Mouse (Mus musculus) testis, adult 2 months (tissue): Measurements from ENCODE around the gene Shisa8. TPM values are rescaled to one million over a fixed set of nuclear protein-coding genes. Genes with fewer than 3 reads are reported as not detected.

ENCODE experiments used
- H3K27ac ChIP-seq: fragments of 200-500 bp; 2 replicates; pipeline ENCODE4 v1.5.1; 2012; ENCODE audit warnings: low read depth, low read length; ENCODE audit not compliant: control insufficient read depth, insufficient read depth
- H3K27me3 ChIP-seq: fragments of 200-500 bp; 2 replicates; pipeline ENCODE4 v1.6.1; 2012; ENCODE audit warnings: mild to moderate bottlenecking, low read length, moderate library complexity; ENCODE audit not compliant: control insufficient read depth, insufficient read depth
- H3K36me3 ChIP-seq: fragments of 200-500 bp; 2 replicates; pipeline ENCODE4 v1.6.1; 2012; ENCODE audit warnings: mild to moderate bottlenecking, low read length; ENCODE audit not compliant: control insufficient read depth, insufficient read depth
- H3K4me1 ChIP-seq: fragments of 200-500 bp; 2 replicates; pipeline ENCODE4 v1.6.1; 2012; ENCODE audit warnings: low read length; ENCODE audit not compliant: control insufficient read depth, insufficient read depth
- H3K4me3 ChIP-seq: fragments of 200-500 bp; 2 replicates; pipeline ENCODE4 v1.5.1; 2012; ENCODE audit warnings: low read depth, mild to moderate bottlenecking, low read length, moderate library complexity, mixed read lengths; ENCODE audit not compliant: control insufficient read depth
- CTCF ChIP-seq: fragments of 200-500 bp; IDR thresholded peaks from 2 replicates; pipeline ENCODE4 v1.5.1; 2012; ENCODE audit warnings: low read depth, mild to moderate bottlenecking, inconsistent platforms, low read length, moderate library complexity; ENCODE audit not compliant: control insufficient read depth, insufficient read depth, insufficient replicate concordance
- POLR2A ChIP-seq: fragments of 200-500 bp; IDR thresholded peaks from 2 replicates; pipeline ENCODE4 v1.6.1; 2012; ENCODE audit warnings: low read depth, mild to moderate bottlenecking, inconsistent platforms, low read length, moderate library complexity; ENCODE audit not compliant: control insufficient read depth
- polyA plus RNA-seq: library from polyadenylated mRNA; depleted of rRNA; stranded (reverse); fragments of >200 nt; gene quantifications from 2 replicates; pipeline ENCODE4 v1.2.3, GENCODE M21; 2012

Shisa8 gene
- polyA plus RNA-seq, 1 experiment: 0.31 TPM

GRCm38 (mm10) chr15:82207504-82208219 lies 5.0 kb downstream of the Shisa8 start:
- Histone ChIP-seq H3K27me3 (no peaks in the 10 kb centered on the region), H3K27ac (no peak overlapping the region), H3K4me3 (no peak overlapping the region; the same call in 1 of the 2 replicates), H3K4me1 (peaks cover 24% of the 10 kb centered on the region), H3K36me3 (no peaks in the 10 kb centered on the region)
- TF ChIP-seq CTCF (no peak), POLR2A (no peak)

- H3K4me3 ChIP-seq: no peak overlapping the region; the same call in 1 of the 2 replicates
- TF ChIP-seq CTCF (no peak), POLR2A (no peak)
- no peaks in the 10 kb centered on the region for H3K27me3 ChIP-seq
- peaks cover 19% of the 10 kb centered on the region for H3K4me1 ChIP-seq
- no peak overlapping the region for H3K27ac ChIP-seq
- H3K36me3 ChIP-seq: no peaks in the 10 kb centered on the region
Measured at GRCm38 (mm10) chr15:82207105-82207459, 5.5 kb downstream of the Shisa8 start.

GRCm38 (mm10) chr15:82206365-82207104 lies 6.1 kb downstream of the Shisa8 start:
- no peak overlapping the region for H3K4me3 ChIP-seq
- no peaks in the 10 kb centered on the region for H3K27me3 ChIP-seq
- H3K4me1 ChIP-seq: peaks cover 14% of the 10 kb centered on the region
- TF ChIP-seq CTCF (no peak), POLR2A (no peak)
- H3K36me3 ChIP-seq: no peaks in the 10 kb centered on the region
- no peak overlapping the region for H3K27ac ChIP-seq

- peaks cover 12% of the 10 kb centered on the region for H3K4me1 ChIP-seq
- no peak overlapping the region for H3K27ac ChIP-seq
- TF ChIP-seq CTCF (no peak), POLR2A (no peak)
- H3K36me3 ChIP-seq: no peaks in the 10 kb centered on the region
- H3K4me3 ChIP-seq: no peak overlapping the region
- no peaks in the 10 kb centered on the region for H3K27me3 ChIP-seq
Measured at GRCm38 (mm10) chr15:82204680-82205371, 7.8 kb downstream of the Shisa8 start.

- no peaks in the 10 kb centered on the region for H3K27me3 ChIP-seq
- H3K27ac ChIP-seq: no peak overlapping the region
- no peak overlapping the region for H3K4me3 ChIP-seq
- TF ChIP-seq CTCF (no peak), POLR2A (no peak)
- no peaks in the 10 kb centered on the region for H3K36me3 ChIP-seq
- H3K4me1 ChIP-seq: peaks cover 12% of the 10 kb centered on the region
Measured at GRCm38 (mm10) chr15:82203611-82204351, 8.8 kb downstream of the Shisa8 start.

- Histone ChIP-seq H3K27me3 (no peaks in the 10 kb centered on the region), H3K27ac (no peak overlapping the region), H3K4me1 (peaks cover 12% of the 10 kb centered on the region), H3K4me3 (no peak overlapping the region), H3K36me3 (no peaks in the 10 kb centered on the region)
- no peak for TF ChIP-seq CTCF
- TF ChIP-seq POLR2A: no peak
Measured at GRCm38 (mm10) chr15:82203090-82203489, 9.5 kb downstream of the Shisa8 start.
